Mouse (Mus musculus) testis, adult 2 months (tissue): ENCODE data around the gene Oxld1. TPM values are rescaled to one million over a fixed set of nuclear protein-coding genes. Genes with fewer than 3 reads are reported as not detected.

Source experiments
- H3K27ac ChIP-seq: fragments of 200-500 bp; 2 replicates; pipeline ENCODE4 v1.5.1; 2012; ENCODE audit warnings: low read depth, low read length; ENCODE audit not compliant: control insufficient read depth, insufficient read depth
- H3K27me3 ChIP-seq: fragments of 200-500 bp; 2 replicates; pipeline ENCODE4 v1.6.1; 2012; ENCODE audit warnings: mild to moderate bottlenecking, low read length, moderate library complexity; ENCODE audit not compliant: control insufficient read depth, insufficient read depth
- H3K36me3 ChIP-seq: fragments of 200-500 bp; 2 replicates; pipeline ENCODE4 v1.6.1; 2012; ENCODE audit warnings: mild to moderate bottlenecking, low read length; ENCODE audit not compliant: control insufficient read depth, insufficient read depth
- H3K4me1 ChIP-seq: fragments of 200-500 bp; 2 replicates; pipeline ENCODE4 v1.6.1; 2012; ENCODE audit warnings: low read length; ENCODE audit not compliant: control insufficient read depth, insufficient read depth
- H3K4me3 ChIP-seq: fragments of 200-500 bp; 2 replicates; pipeline ENCODE4 v1.5.1; 2012; ENCODE audit warnings: low read depth, mild to moderate bottlenecking, low read length, moderate library complexity, mixed read lengths; ENCODE audit not compliant: control insufficient read depth
- CTCF ChIP-seq: fragments of 200-500 bp; IDR thresholded peaks from 2 replicates; pipeline ENCODE4 v1.5.1; 2012; ENCODE audit warnings: low read depth, mild to moderate bottlenecking, inconsistent platforms, low read length, moderate library complexity; ENCODE audit not compliant: control insufficient read depth, insufficient read depth, insufficient replicate concordance
- POLR2A ChIP-seq: fragments of 200-500 bp; IDR thresholded peaks from 2 replicates; pipeline ENCODE4 v1.6.1; 2012; ENCODE audit warnings: low read depth, mild to moderate bottlenecking, inconsistent platforms, low read length, moderate library complexity; ENCODE audit not compliant: control insufficient read depth
- polyA plus RNA-seq: library from polyadenylated mRNA; depleted of rRNA; stranded (reverse); fragments of >200 nt; gene quantifications from 2 replicates; pipeline ENCODE4 v1.2.3, GENCODE M21; 2012

Oxld1 gene
- polyA plus RNA-seq, 1 experiment = 6.3 TPM

DNA sequence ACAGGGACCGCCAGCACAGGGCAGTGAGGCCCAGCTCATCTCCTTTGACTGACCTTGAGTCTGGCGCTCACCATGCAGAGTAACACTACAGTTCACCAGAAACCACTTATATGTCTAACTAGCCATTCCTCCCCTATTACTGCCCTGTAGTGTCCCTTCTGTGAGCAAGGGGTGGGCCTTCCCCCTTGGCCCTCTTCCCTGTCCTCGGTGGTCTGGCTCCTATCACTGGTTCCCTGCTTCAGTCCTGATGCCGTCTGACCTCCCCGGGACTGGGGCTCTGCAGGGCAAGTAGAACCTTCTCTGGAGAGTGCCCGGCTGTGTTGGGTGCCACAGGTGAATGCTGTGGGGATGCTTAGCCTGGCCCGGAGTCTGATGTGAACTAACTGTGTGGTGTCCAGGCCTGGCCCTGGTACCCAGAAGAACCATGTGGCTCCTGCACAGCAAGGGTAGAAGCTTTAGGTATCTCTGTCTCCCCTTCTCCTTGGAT is 25.6 kb upstream of the Oxld1 start:
- no peaks in the 10 kb centered on the region for H3K27me3 ChIP-seq
- H3K36me3 ChIP-seq = peaks cover 2% of the 10 kb centered on the region
- no peak overlapping the region for H3K27ac ChIP-seq
- peaks cover 11% of the 10 kb centered on the region for H3K4me1 ChIP-seq
- 0 out of 2 replicates have a peak overlapping the region, but pooled peaks have one; percentile 92 for H3K4me3 ChIP-seq
- TF ChIP-seq CTCF = no peak
- no peak for TF ChIP-seq POLR2A

DNA sequence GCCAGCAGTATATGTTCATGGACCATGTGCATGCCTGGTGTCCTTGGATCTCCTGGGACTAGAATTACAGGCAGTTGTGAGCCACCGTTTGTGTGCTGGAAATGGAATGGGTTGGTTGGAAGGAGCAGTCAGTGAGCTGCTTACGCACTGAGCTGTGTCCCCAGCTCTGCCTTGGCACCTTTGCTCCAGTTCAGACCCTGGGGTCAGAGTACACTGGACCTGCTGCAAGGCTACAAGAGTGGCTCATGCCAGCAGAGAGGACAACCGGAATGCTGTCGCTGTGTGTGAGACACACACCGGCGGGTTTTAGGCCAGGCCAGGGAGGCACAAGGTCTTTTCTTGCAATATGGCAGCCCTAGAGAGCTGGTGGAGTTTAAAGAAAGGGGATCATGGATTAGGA is 14.2 kb upstream of the Oxld1 start:
- Histone ChIP-seq H3K27ac (no peak overlapping the region), H3K36me3 (peaks cover 3% of the 10 kb centered on the region; the same call in 1 of the 2 replicates), H3K4me1 (no peaks in the 10 kb centered on the region), H3K27me3 (no peaks in the 10 kb centered on the region), H3K4me3 (no peak overlapping the region)
- TF ChIP-seq POLR2A (no peak), CTCF (no peak)

GRCm38 (mm10) chr11:120467736-120468092 is 9.8 kb upstream of the Oxld1 start:
- peak overlapping the region; percentile 73 for H3K27ac ChIP-seq
- H3K27me3 ChIP-seq = no peaks in the 10 kb centered on the region
- H3K4me1 ChIP-seq = peaks cover 5% of the 10 kb centered on the region; the same call in 1 of the 2 replicates
- no peak for TF ChIP-seq CTCF
- no peak for TF ChIP-seq POLR2A
- peak overlapping the region; percentile 95 for H3K4me3 ChIP-seq
- peaks cover 3% of the 10 kb centered on the region; the same call in 1 of the 2 replicates for H3K36me3 ChIP-seq

DNA sequence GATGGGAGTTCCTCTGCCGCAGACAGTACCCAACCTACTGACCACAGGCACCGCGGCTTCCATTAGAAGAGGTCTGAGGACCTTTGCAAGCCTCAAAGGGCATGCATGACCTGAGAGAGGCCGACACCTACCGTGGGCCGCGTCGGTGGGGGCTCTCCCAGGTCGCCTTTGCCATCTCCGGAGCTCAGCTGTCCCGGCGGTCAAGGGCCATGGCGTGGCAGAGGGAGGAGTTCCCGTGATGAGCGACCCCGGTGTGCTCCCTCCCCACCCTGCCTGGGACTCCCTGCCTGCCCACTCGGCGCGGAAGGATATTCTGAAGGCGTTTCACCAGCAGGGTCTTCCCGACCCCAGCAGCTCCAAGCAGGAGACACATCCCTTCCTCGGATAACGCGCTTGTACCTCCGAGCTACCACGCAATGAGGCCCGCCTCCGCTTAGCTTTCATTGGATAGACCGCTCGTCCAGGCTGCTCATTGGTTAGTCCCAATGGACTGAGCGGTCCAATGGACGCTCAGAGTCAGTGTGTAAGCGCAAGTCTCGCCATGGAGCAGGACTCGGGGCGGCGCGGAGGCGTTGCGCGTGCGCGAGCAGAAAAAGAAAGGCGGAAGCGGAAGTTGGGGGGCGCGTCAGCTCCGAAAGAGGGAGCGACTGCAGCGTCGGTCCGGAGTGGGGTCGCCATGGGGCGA is 9.3 kb upstream of the Oxld1 start, which contains the start of gene Arl16:
Gene Arl16 (minus strand): TSS at position 557 of the 685 bp plus-strand sequence.
- peaks cover 5% of the 10 kb centered on the region; the same call in 1 of the 2 replicates for H3K4me1 ChIP-seq
- TF ChIP-seq POLR2A (peak; percentile 88), CTCF (no peak)
- H3K4me3 ChIP-seq = peak within 1 kb of the TSS; percentile 95
- no peaks in the 10 kb centered on the region for H3K27me3 ChIP-seq
- peak within 1 kb of the TSS; percentile 73 for H3K27ac ChIP-seq
- H3K36me3 ChIP-seq = peaks cover 1% of the 10 kb centered on the region; the same call in 1 of the 2 replicates

DNA sequence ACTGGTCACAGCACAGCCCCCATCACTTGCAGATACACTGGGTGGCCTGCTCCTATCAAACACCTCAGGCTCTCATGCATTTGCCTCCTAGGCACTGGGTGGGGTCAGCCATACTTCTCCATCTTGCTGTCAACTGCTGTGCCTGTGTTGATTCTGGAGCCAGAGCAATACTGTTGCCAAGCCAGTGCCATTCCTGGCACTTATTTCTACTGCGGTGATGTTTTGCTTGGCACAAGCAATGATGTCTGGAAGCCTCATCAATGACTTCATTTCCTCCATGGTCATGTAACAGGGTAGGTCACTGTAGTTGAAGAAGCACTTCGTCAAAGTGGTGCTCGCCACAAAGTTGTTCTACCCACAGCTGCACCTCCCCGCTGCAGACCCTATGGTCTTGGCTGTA is 7.7 kb upstream of the Oxld1 start:
- no peak overlapping the region for H3K4me3 ChIP-seq
- no peak overlapping the region for H3K27ac ChIP-seq
- H3K36me3 ChIP-seq = peaks cover 1% of the 10 kb centered on the region; the same call in 1 of the 2 replicates
- H3K27me3 ChIP-seq = no peaks in the 10 kb centered on the region
- TF ChIP-seq CTCF = no peak
- peaks cover 5% of the 10 kb centered on the region; the same call in 1 of the 2 replicates for H3K4me1 ChIP-seq

- Histone ChIP-seq H3K36me3 (no peaks in the 10 kb centered on the region; the same call in 1 of the 2 replicates), H3K4me3 (no peak overlapping the region), H3K27ac (no peak overlapping the region), H3K4me1 (peaks cover 5% of the 10 kb centered on the region; the same call in 1 of the 2 replicates), H3K27me3 (no peaks in the 10 kb centered on the region)
- TF ChIP-seq CTCF (no peak), POLR2A (no peak)
These were observed 6.5 kb upstream of the Oxld1 start for GRCm38 (mm10) chr11:120464365-120464764.

DNA sequence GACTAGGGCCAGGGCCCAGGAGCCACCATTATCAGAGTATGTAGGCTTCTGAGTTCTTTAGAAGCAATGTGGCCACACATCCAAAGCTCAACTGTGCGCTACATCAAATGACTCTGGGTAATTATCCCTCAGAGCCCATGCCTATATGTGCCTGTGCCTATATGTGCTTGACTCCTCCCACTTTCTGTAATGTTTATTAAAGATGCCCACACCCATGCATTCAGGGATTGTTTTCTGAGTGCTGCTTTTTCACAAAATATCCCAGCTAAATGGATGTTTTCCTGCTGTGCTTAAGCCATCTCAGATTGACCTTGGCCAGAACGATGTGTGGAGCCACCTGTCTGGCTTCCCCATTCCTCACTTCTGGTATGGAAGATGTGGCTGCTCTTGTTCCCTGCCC is 5.7 kb upstream of the Oxld1 start:
- H3K36me3 ChIP-seq = no peaks in the 10 kb centered on the region
- H3K4me1 ChIP-seq = peaks cover 6% of the 10 kb centered on the region
- TF ChIP-seq POLR2A (no peak), CTCF (no peak)
- H3K4me3 ChIP-seq = no peak overlapping the region
- no peaks in the 10 kb centered on the region for H3K27me3 ChIP-seq
- H3K27ac ChIP-seq = no peak overlapping the region
